In the genomic region with DNA sequence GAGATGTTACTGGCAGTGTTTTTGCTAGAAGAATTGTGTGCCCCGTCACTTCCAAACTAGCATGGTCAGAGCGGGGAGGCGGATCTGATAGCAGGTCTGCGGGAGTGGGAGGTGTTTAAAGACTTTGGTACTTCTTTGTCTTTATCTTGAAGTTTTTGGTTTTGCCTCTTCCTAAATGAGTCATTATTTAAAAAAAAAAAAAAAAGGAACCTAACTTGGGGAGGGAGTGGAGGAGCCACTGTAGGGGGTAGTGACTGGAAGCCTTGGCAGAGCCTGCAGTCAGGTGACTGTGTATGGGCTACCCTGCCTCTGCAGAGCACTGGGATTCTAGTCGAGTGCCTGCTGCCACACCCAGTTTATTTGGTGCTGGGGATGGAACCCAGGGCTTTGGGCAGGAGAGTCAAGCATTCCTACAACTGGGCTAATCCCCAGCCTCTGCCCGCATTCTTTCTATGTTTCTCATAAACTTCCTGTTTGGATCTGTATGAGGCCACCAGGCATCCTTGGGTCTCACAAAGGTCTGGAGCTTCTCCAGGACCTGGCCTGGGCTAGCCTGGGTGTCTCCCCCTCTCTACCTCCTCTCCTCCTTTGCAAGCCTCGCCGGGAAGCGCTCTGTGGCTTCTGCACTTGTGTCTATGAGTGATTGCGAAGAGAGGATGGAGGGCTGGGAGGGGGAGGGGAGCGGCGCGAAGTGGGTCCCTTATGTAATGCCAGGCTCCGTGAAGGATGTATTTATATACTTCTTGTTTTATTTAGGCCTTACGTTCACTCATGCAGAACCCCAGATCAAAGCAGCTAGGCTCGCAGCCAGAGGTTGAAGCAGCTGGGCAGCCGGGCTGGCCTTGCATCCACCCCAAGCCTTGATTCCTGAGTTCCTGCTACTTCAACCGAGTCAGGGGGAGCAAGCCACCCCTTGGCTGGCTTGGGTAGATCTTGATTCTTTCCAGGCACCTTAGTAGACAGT, we compare ENCODE assay signal across 9 mouse cellular contexts.
DNase-seq lines count a peak whose midpoint lies in the region; ATAC-seq and TF ChIP-seq lines count a peak whose summit lies in the region.
"Had no signal": no experiment of that assay in that cellular context is flagged by ENCODE, and none has a peak within 500 bp of the region (broad histone marks: within the 10 kb centered on the region; RNA-seq: fewer than 3 reads in every experiment).

No protein-coding gene starts in this region.

- 45% methylated on average over 18 of the region's 18 CpGs for WGBS in kidney, adult 2 months
- 66% methylated on average over 18 of the region's 18 CpGs for WGBS in lung, embryonic 14.5 days
- 54% methylated on average over 18 of the region's 18 CpGs for WGBS in stomach, embryonic 15.5 days
- WGBS in forebrain, embryonic 12.5 days = 77% methylated on average over 17 of the region's 18 CpGs

- H3K36me3 ChIP-seq in kidney, adult 2 months (ENCODE audit: control insufficient read depth, insufficient read depth, low read length) = no peaks in the 10 kb centered on the region
- H3K36me3 ChIP-seq in lung, embryonic 14.5 days (ENCODE audit: insufficient read depth) = peaks cover 13% of the 10 kb centered on the region
- H3K36me3 ChIP-seq in stomach, embryonic 15.5 days = peaks cover 6% of the 10 kb centered on the region
- H3K36me3 ChIP-seq in forebrain, embryonic 12.5 days (replicated peaks) = peaks cover 15% of the 10 kb centered on the region

- 0 out of 2 replicates have a peak, but pooled peaks cover 4% of the 10 kb centered on the region for H3K9me3 ChIP-seq in lung, embryonic 14.5 days (ENCODE audit: low read depth, low read length)
- no peaks in the 10 kb centered on the region for H3K9me3 ChIP-seq in stomach, embryonic 15.5 days
- no peaks in the 10 kb centered on the region for H3K9me3 ChIP-seq in forebrain, embryonic 12.5 days
- H3K9me3 ChIP-seq: midbrain, embryonic 12.5 days had no signal

- H3K4me3 ChIP-seq in kidney, adult 2 months (ENCODE audit: insufficient read depth, low read depth, low read length) = no peak overlapping the region
- no peak overlapping the region for H3K4me3 ChIP-seq in lung, embryonic 14.5 days (ENCODE audit: low read depth, low read length)
- H3K4me3 ChIP-seq in stomach, embryonic 15.5 days (replicated peaks) = no peak overlapping the region
- H3K4me3 ChIP-seq in forebrain, embryonic 12.5 days (replicated peaks) = no peak overlapping the region
- H3K4me3 ChIP-seq: midbrain, embryonic 12.5 days had no signal

- DNase-seq in kidney, adult 2 months = peak; percentile 22
- no peak for DNase-seq in kidney, postnatal 25 days
- DNase-seq in CD4-positive, CD25-positive, alpha-beta regulatory T cell, adult 2 months (ENCODE audit: low read depth, low spot score) = peak; percentile 53
- peak; percentile 56 for DNase-seq in lung, embryonic 14.5 days
- no peak for DNase-seq in thymus, postnatal 36 days

- H3K4me1 ChIP-seq in kidney, adult 2 months (ENCODE audit: control insufficient read depth, insufficient read depth, low read length) = no peaks in the 10 kb centered on the region
- no peaks in the 10 kb centered on the region for H3K4me1 ChIP-seq in lung, embryonic 14.5 days (ENCODE audit: insufficient read depth)
- H3K4me1 ChIP-seq in stomach, embryonic 15.5 days = peaks cover 12% of the 10 kb centered on the region; the same call in 1 of the 2 replicates
- H3K4me1 ChIP-seq in forebrain, embryonic 12.5 days = no peaks in the 10 kb centered on the region; the same call in 1 of the 2 replicates

- TF ChIP-seq POLR2A in kidney, adult 2 months (IDR thresholded peaks at IDR 0.05; ENCODE audit: low read depth, low read length) = no peak

- no peak for TF ChIP-seq CTCF in kidney, adult 2 months (conservative IDR thresholded peaks at IDR 0.05; ENCODE audit: insufficient read depth, insufficient read length, low read depth, low read length)
- TF ChIP-seq CTCF in lung, embryonic 14.5 days (IDR thresholded peaks at IDR 0.05; ENCODE audit: low read depth) = no peak

- H3K27ac ChIP-seq in kidney, adult 2 months (ENCODE audit: insufficient read depth, low read depth, low read length) = no peak overlapping the region
- H3K27ac ChIP-seq in lung, embryonic 14.5 days (ENCODE audit: low read depth) = peak overlapping the region; percentile 2; the same call in 1 of the 2 replicates
- peak overlapping the region; percentile 48; the same call in 1 of the 2 replicates for H3K27ac ChIP-seq in stomach, embryonic 15.5 days
- no peak overlapping the region for H3K27ac ChIP-seq in forebrain, embryonic 12.5 days
- H3K27ac ChIP-seq: midbrain, embryonic 12.5 days had no signal

- no peaks in the 10 kb centered on the region for H3K27me3 ChIP-seq in kidney, adult 2 months (replicated peaks; ENCODE audit: control insufficient read depth, insufficient read depth, low read length)
- H3K27me3 ChIP-seq in lung, embryonic 14.5 days (ENCODE audit: insufficient read depth, low read length) = no peaks in the 10 kb centered on the region
- no peaks in the 10 kb centered on the region for H3K27me3 ChIP-seq in stomach, embryonic 15.5 days (replicated peaks)
- no peaks in the 10 kb centered on the region for H3K27me3 ChIP-seq in forebrain, embryonic 12.5 days
- H3K27me3 ChIP-seq: midbrain, embryonic 12.5 days had no signal

- no peak overlapping the region for H3K4me2 ChIP-seq in lung, embryonic 14.5 days
- H3K4me2 ChIP-seq in stomach, embryonic 15.5 days = 0 out of 2 replicates have a peak overlapping the region, but pooled peaks have one; percentile 1
- no peak overlapping the region for H3K4me2 ChIP-seq in forebrain, embryonic 12.5 days
- H3K4me2 ChIP-seq: midbrain, embryonic 12.5 days had no signal

- ATAC-seq in common myeloid progenitor, adult 5-6 weeks (replicated peaks; ENCODE audit: low read depth, poor library complexity, severe bottlenecking) = peak; percentile 84
- ATAC-seq in lung, embryonic 14.5 days (ENCODE audit: insufficient read depth) = peak; percentile 35; the same call in 1 of the 2 replicates
- no peak for ATAC-seq in stomach, embryonic 15.5 days (ENCODE audit: insufficient read depth, low FRiP score, low read depth)
- ATAC-seq in forebrain, embryonic 12.5 days (ENCODE audit: low FRiP score) = no peak

- no peak overlapping the region for H3K9ac ChIP-seq in lung, embryonic 14.5 days
- H3K9ac ChIP-seq in stomach, embryonic 15.5 days = no peak overlapping the region
- no peak overlapping the region for H3K9ac ChIP-seq in forebrain, embryonic 12.5 days
- H3K9ac ChIP-seq: midbrain, embryonic 12.5 days had no signal

Comparison
In these comparisons a context has a peak if more than half of its experiments do, and no peak if none do; other contexts are left out.
1. DNase-seq: peak in kidney, adult 2 months (single experiment), CD4-positive, CD25-positive, alpha-beta regulatory T cell, adult 2 months (single experiment) and lung, embryonic 14.5 days (single experiment); none in kidney, postnatal 25 days (0 of 2) and thymus, postnatal 36 days (0 of 2).
2. H3K27ac ChIP-seq: peak in lung, embryonic 14.5 days (single experiment) and stomach, embryonic 15.5 days (single experiment); none in kidney, adult 2 months (single experiment) and forebrain, embryonic 12.5 days (single experiment).
3. ATAC-seq: peak in common myeloid progenitor, adult 5-6 weeks (single experiment) and lung, embryonic 14.5 days (single experiment); none in stomach, embryonic 15.5 days (single experiment) and forebrain, embryonic 12.5 days (single experiment).